In the genomic region with DNA sequence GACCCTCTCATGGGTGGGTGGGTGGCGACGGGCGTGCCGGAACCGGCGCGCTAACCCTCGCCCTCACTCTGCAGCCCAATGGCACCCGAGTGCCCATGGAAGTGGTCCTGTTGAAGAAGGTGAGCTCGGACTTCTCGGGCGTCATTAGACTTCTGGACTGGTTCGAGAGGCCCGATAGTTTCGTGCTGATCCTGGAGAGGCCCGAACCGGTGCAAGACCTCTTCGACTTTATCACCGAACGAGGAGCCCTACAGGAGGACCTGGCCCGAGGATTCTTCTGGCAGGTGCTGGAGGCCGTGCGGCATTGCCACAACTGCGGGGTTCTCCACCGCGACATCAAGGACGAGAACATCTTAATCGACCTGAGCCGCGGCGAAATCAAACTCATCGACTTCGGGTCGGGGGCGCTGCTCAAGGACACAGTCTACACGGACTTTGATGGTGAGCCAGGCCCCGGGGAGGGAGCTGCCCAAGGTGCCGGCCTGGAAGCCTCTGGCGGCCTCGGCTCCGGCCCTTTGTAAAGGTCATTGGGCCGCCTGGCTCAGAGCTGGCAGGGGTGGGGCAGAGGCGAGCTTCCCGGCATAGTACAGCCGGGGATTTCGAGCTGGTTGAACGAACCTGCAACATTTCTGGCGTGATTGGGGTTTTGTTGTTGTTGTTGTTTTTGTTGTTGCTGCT, we compare ENCODE assay signal across 8 mouse cellular contexts. TPM values are rescaled to one million over a fixed set of nuclear protein-coding genes. Genes with fewer than 3 reads are reported as not detected.
DNase-seq lines count a peak whose midpoint lies in the region; ATAC-seq and TF ChIP-seq lines count a peak whose summit lies in the region.

No protein-coding gene starts in this region.

- no peak for TF ChIP-seq CTCF in left cerebral cortex, adult 2 months (IDR thresholded peaks at IDR 0.05)
- TF ChIP-seq CTCF in gastrocnemius, adult 2 months (IDR thresholded peaks at IDR 0.05): no peak

- ATAC-seq in hindbrain, embryonic 15.5 days (ENCODE audit: low FRiP score, low read depth): 0 out of 2 replicates have a peak, but pooled peaks have one; percentile 4
- no peak for ATAC-seq in limb, embryonic 11.5 days (ENCODE audit: insufficient number of reproducible peaks, low FRiP score, low TSS enrichment, low read depth)
- no peak for ATAC-seq in midbrain, embryonic 14.5 days (ENCODE audit: low FRiP score, low TSS enrichment)
- ATAC-seq in stomach, embryonic 16.5 days (ENCODE audit: insufficient read depth, low FRiP score): no peak

- peak overlapping the region; percentile 92 for H3K4me3 ChIP-seq in left cerebral cortex, adult 2 months
- H3K4me3 ChIP-seq in gastrocnemius, adult 2 months: peak overlapping the region; percentile 92
- peak overlapping the region; percentile 90 for H3K4me3 ChIP-seq in hindbrain, embryonic 15.5 days
- peak overlapping the region; percentile 92 for H3K4me3 ChIP-seq in limb, embryonic 11.5 days (ENCODE audit: low read depth, low read length)
- peak overlapping the region; percentile 79 for H3K4me3 ChIP-seq in midbrain, embryonic 14.5 days (replicated peaks; ENCODE audit: low read depth, low read length)
- peak overlapping the region; percentile 90 for H3K4me3 ChIP-seq in stomach, embryonic 16.5 days (replicated peaks; ENCODE audit: low read length)

- peak overlapping the region; percentile 74 for H3K27ac ChIP-seq in left cerebral cortex, adult 2 months
- peak overlapping the region; percentile 98 for H3K27ac ChIP-seq in gastrocnemius, adult 2 months
- H3K27ac ChIP-seq in hindbrain, embryonic 15.5 days (replicated peaks): peak overlapping the region; percentile 89
- H3K27ac ChIP-seq in limb, embryonic 11.5 days (replicated peaks; ENCODE audit: low read depth, low read length): peak overlapping the region; percentile 84
- peak overlapping the region; percentile 92 for H3K27ac ChIP-seq in midbrain, embryonic 14.5 days (replicated peaks; ENCODE audit: low read depth, low read length)
- H3K27ac ChIP-seq in stomach, embryonic 16.5 days (ENCODE audit: low read length): peak overlapping the region; percentile 91

- WGBS in hindbrain, embryonic 15.5 days: under 1% methylated on average over 48 of the region's 48 CpGs
- under 1% methylated on average over 48 of the region's 48 CpGs for WGBS in limb, embryonic 11.5 days
- under 1% methylated on average over 48 of the region's 48 CpGs for WGBS in midbrain, embryonic 14.5 days
- WGBS in stomach, embryonic 16.5 days: under 1% methylated on average over 48 of the region's 48 CpGs

- peak overlapping the region; percentile 85 for H3K4me2 ChIP-seq in hindbrain, embryonic 15.5 days
- H3K4me2 ChIP-seq in limb, embryonic 11.5 days (ENCODE audit: low read depth, severe bottlenecking): peak overlapping the region; percentile 87
- peak overlapping the region; percentile 95 for H3K4me2 ChIP-seq in midbrain, embryonic 14.5 days (ENCODE audit: low read length)
- peak overlapping the region; percentile 91 for H3K4me2 ChIP-seq in stomach, embryonic 16.5 days (ENCODE audit: low read depth, low read length)

- peak overlapping the region; percentile 76 for H3K9ac ChIP-seq in hindbrain, embryonic 15.5 days
- H3K9ac ChIP-seq in limb, embryonic 11.5 days (ENCODE audit: low read length): peak overlapping the region; percentile 92
- H3K9ac ChIP-seq in midbrain, embryonic 14.5 days (replicated peaks; ENCODE audit: low read length): peak overlapping the region; percentile 77
- peak overlapping the region; percentile 90 for H3K9ac ChIP-seq in stomach, embryonic 16.5 days (ENCODE audit: low read length)

- intact Hi-C loops in left cerebral cortex, adult 2 months (cut with DNase I): loop anchor here (1.0 to 5.0 kb wide), 4 partner anchors 54 to 223 kb away; a partner anchor contains a TSS
- intact Hi-C loops in gastrocnemius, adult 2 months (cut with DNase I): loop anchor here (1.0 to 2.0 kb wide), 2 partner anchors 33 to 94 kb away; no protein-coding TSS in a partner anchor

- no peaks in the 10 kb centered on the region for H3K27me3 ChIP-seq in hindbrain, embryonic 15.5 days
- H3K27me3 ChIP-seq in limb, embryonic 11.5 days (ENCODE audit: control insufficient read depth, insufficient read depth, low read length): no peaks in the 10 kb centered on the region
- H3K27me3 ChIP-seq in midbrain, embryonic 14.5 days (ENCODE audit: control insufficient read depth, insufficient read depth, low read length): no peaks in the 10 kb centered on the region
- no peaks in the 10 kb centered on the region for H3K27me3 ChIP-seq in stomach, embryonic 16.5 days (ENCODE audit: control insufficient read depth, insufficient read depth, low read length)

- peaks cover 4% of the 10 kb centered on the region; the same call in 1 of the 2 replicates for H3K36me3 ChIP-seq in hindbrain, embryonic 15.5 days
- peaks cover 10% of the 10 kb centered on the region for H3K36me3 ChIP-seq in limb, embryonic 11.5 days (ENCODE audit: control insufficient read depth, insufficient read depth, low read length)
- peaks cover 11% of the 10 kb centered on the region for H3K36me3 ChIP-seq in midbrain, embryonic 14.5 days (ENCODE audit: control insufficient read depth, insufficient read depth, low read length)
- H3K36me3 ChIP-seq in stomach, embryonic 16.5 days (ENCODE audit: control insufficient read depth, insufficient read depth, low read length): peaks cover 9% of the 10 kb centered on the region; the same call in 1 of the 2 replicates

- peaks cover 32% of the 10 kb centered on the region for H3K4me1 ChIP-seq in hindbrain, embryonic 15.5 days (replicated peaks)
- peaks cover 17% of the 10 kb centered on the region for H3K4me1 ChIP-seq in limb, embryonic 11.5 days (ENCODE audit: control insufficient read depth, insufficient read depth, low read length)
- peaks cover 19% of the 10 kb centered on the region for H3K4me1 ChIP-seq in midbrain, embryonic 14.5 days (ENCODE audit: control insufficient read depth, insufficient read depth, low read length)
- peaks cover 18% of the 10 kb centered on the region for H3K4me1 ChIP-seq in stomach, embryonic 16.5 days (ENCODE audit: control insufficient read depth, insufficient read depth, low read length)

- peak; percentile 22 to 28 for DNase-seq in left cerebral cortex, adult 2 months (ENCODE audit: extremely low spot score in 1 of 2, low spot score in 2 of 2)
- no peak for DNase-seq in left cerebral cortex, adult 11 months (ENCODE audit: low spot score)
- DNase-seq in cerebellum, adult 9-11 months: peak; percentile 66
- peak; percentile 90 for DNase-seq in gastrocnemius, adult 2 months
- peak; percentile 67 for DNase-seq in limb, embryonic 11.5 days (ENCODE audit: low spot score)
- peak; percentile 60 for DNase-seq in midbrain, embryonic 14.5 days

- no peaks in the 10 kb centered on the region for H3K9me3 ChIP-seq in hindbrain, embryonic 15.5 days
- H3K9me3 ChIP-seq in limb, embryonic 11.5 days (ENCODE audit: control insufficient read depth, low read length): no peaks in the 10 kb centered on the region
- no peaks in the 10 kb centered on the region for H3K9me3 ChIP-seq in midbrain, embryonic 14.5 days (ENCODE audit: control insufficient read depth, low read length)
- H3K9me3 ChIP-seq in stomach, embryonic 16.5 days (replicated peaks; ENCODE audit: control insufficient read depth, low read length): no peaks in the 10 kb centered on the region

RNA-seq across cellular contexts. Expression of a gene that starts 1.2 kb away (rescaled TPM):
- 10 to 100 TPM in 1 of 2 experiments, 1 to 10 TPM in 1; 9.2 to 13.6 TPM for total RNA-seq in left cerebral cortex, adult 2 months (2021)
- 10 to 100 TPM; 13.8 to 35.2 TPM for total RNA-seq in gastrocnemius, adult 2 months (2021)
- polyA plus RNA-seq in hindbrain, embryonic 15.5 days (2015; fragmentation: Nextera tagmentation; extraction: Ambion mirVana): 8.4 and 8.9 TPM in 2 replicates
- 19.1 and 21.5 TPM in 2 replicates for polyA plus RNA-seq in limb, embryonic 11.5 days (2014; fragmentation: Nextera tagmentation; extraction: Ambion mirVana)
- polyA plus RNA-seq in midbrain, embryonic 14.5 days (2014; fragmentation: Nextera tagmentation; extraction: Ambion mirVana): 10.1 and 10.3 TPM in 2 replicates
- polyA plus RNA-seq in stomach, embryonic 16.5 days (2015; fragmentation: Nextera tagmentation; extraction: Ambion mirVana): 11.8 and 13.5 TPM in 2 replicates

RNA-seq across cellular contexts. Expression of a gene that starts 57.7 kb away (rescaled TPM):
- not detected for total RNA-seq in left cerebral cortex, adult 2 months (2021)
- total RNA-seq in gastrocnemius, adult 2 months (2021): not detected
- 0.17 TPM in 1 of 2 replicates, not detected in the other for polyA plus RNA-seq in hindbrain, embryonic 15.5 days (2015; fragmentation: Nextera tagmentation; extraction: Ambion mirVana)
- polyA plus RNA-seq in limb, embryonic 11.5 days (2014; fragmentation: Nextera tagmentation; extraction: Ambion mirVana): not detected in 2 replicates
- not detected in 2 replicates for polyA plus RNA-seq in midbrain, embryonic 14.5 days (2014; fragmentation: Nextera tagmentation; extraction: Ambion mirVana)
- polyA plus RNA-seq in stomach, embryonic 16.5 days (2015; fragmentation: Nextera tagmentation; extraction: Ambion mirVana): not detected in 2 replicates

RNA-seq across cellular contexts. Expression of a gene that starts 57.9 kb away (rescaled TPM):
- total RNA-seq in left cerebral cortex, adult 2 months (2021): 10 to 100 TPM; 39.7 to 40.8 TPM
- total RNA-seq in gastrocnemius, adult 2 months (2021): 10 to 100 TPM; 10.4 to 11.9 TPM
- polyA plus RNA-seq in hindbrain, embryonic 15.5 days (2015; fragmentation: Nextera tagmentation; extraction: Ambion mirVana): 26.3 and 32.6 TPM in 2 replicates
- 19.7 and 20.1 TPM in 2 replicates for polyA plus RNA-seq in limb, embryonic 11.5 days (2014; fragmentation: Nextera tagmentation; extraction: Ambion mirVana)
- polyA plus RNA-seq in midbrain, embryonic 14.5 days (2014; fragmentation: Nextera tagmentation; extraction: Ambion mirVana): 25.8 and 27.7 TPM in 2 replicates
- 10.9 and 12.2 TPM in 2 replicates for polyA plus RNA-seq in stomach, embryonic 16.5 days (2015; fragmentation: Nextera tagmentation; extraction: Ambion mirVana)
